Mouse (Mus musculus) MEL (cell line): ENCODE data around the gene Mapk8ip3. TPM values are rescaled to one million over a fixed set of nuclear protein-coding genes. Genes with fewer than 3 reads are reported as not detected.

Experiments used
- DNase-seq: peaks from one replicate; pipeline ENCODE4 v3.0.0; 2011; ENCODE audit warnings: low read depth, low spot score
- H3K27ac ChIP-seq: 2 replicates; pipeline ENCODE4 v1.5.1; 2012; ENCODE audit warnings: low read depth, mild to moderate bottlenecking, control low read depth, low read length, moderate library complexity; ENCODE audit not compliant: control insufficient read depth
- H3K27me3 ChIP-seq, 2 experiments: fragments of 150-350 bp in 1 of 2; sonication (generic) in 1 of 2; 2 replicates each; pipeline ENCODE4 v1.6.1; 2012; ENCODE audit warnings: low read length in 2 of 2, mild to moderate bottlenecking in 2 of 2, improper control_type of control experiment in 1 of 2, moderate library complexity in 1 of 2; ENCODE audit not compliant: insufficient read depth in 2 of 2, control insufficient read depth in 1 of 2
- H3K36me3 ChIP-seq, 2 experiments: 2 replicates each; pipeline ENCODE4 v1.6.1; 2012 to 2014; ENCODE audit warnings: low read length in 2 of 2, improper control_type of control experiment in 1 of 2, inconsistent platforms in 1 of 2, mild to moderate bottlenecking in 1 of 2; ENCODE audit not compliant: insufficient read depth in 2 of 2, control insufficient read depth in 1 of 2
- H3K4me1 ChIP-seq, 2 experiments: fragments of 150-350 bp in 1 of 2; sonication (generic) in 1 of 2; 2 replicates each; pipeline ENCODE4 v1.6.1; 2012; ENCODE audit warnings: low read length in 2 of 2, improper control_type of control experiment in 1 of 2, mild to moderate bottlenecking in 1 of 2; ENCODE audit not compliant: insufficient read depth in 2 of 2, control insufficient read depth in 1 of 2
- H3K4me3 ChIP-seq, 2 experiments: fragments of 150-350 bp in 1 of 2; sonication (generic) in 1 of 2; 2 replicates each; pipeline ENCODE4 v1.5.1; 2012; ENCODE audit warnings: low read depth in 2 of 2, low read length in 2 of 2, mild to moderate bottlenecking in 2 of 2, moderate library complexity in 2 of 2, control low read depth in 1 of 2, improper control_type of control experiment in 1 of 2; ENCODE audit not compliant: control insufficient read depth in 1 of 2, insufficient read depth in 1 of 2
- H3K79me2 ChIP-seq: 2 replicates; pipeline ENCODE4 v1.6.1; 2012; ENCODE audit warnings: mild to moderate bottlenecking, low read length, moderate library complexity; ENCODE audit not compliant: control insufficient read depth, poor library complexity, insufficient read depth
- H3K9ac ChIP-seq: 2 replicates; pipeline ENCODE4 v1.6.1; 2012; ENCODE audit warnings: low read depth, mild to moderate bottlenecking, control low read depth, low read length, moderate library complexity; ENCODE audit not compliant: control insufficient read depth, poor library complexity, severe bottlenecking
- H3K9me3 ChIP-seq: fragments of 150-350 bp; sonication (generic); replicated peaks from 2 replicates; pipeline ENCODE4 v1.6.1; 2012; ENCODE audit warnings: mild to moderate bottlenecking, low read length, improper control_type of control experiment, moderate library complexity; ENCODE audit not compliant: insufficient read depth
- BHLHE40 ChIP-seq: IDR thresholded peaks from 2 replicates; pipeline ENCODE4 v1.6.1; 2012; ENCODE audit warnings: low read depth, mild to moderate bottlenecking, inconsistent platforms, low read length, improper control_type of control experiment, borderline replicate concordance
- CHD1 ChIP-seq: IDR thresholded peaks from 2 replicates; pipeline ENCODE4 v1.6.1; 2012; ENCODE audit warnings: low read depth, mild to moderate bottlenecking, inconsistent platforms, low read length, improper control_type of control experiment
- CTCF ChIP-seq, 3 experiments: IDR thresholded peaks in 2 of 3; conservative IDR thresholded peaks in 1 of 3; 2 replicates each; pipeline ENCODE4 v1.5.1; 2011 to 2012; ENCODE audit warnings: low read length in 3 of 3, low read depth in 2 of 3, mild to moderate bottlenecking in 2 of 3, improper control_type of control experiment in 1 of 3, inconsistent platforms in 1 of 3, mixed read lengths in 1 of 3, moderate library complexity in 1 of 3; ENCODE audit not compliant: control insufficient read depth in 1 of 3, insufficient read depth in 1 of 3, poor library complexity in 1 of 3, severe bottlenecking in 1 of 3
- E2F4 ChIP-seq: IDR thresholded peaks from 2 replicates; pipeline ENCODE4 v1.6.1; 2011; ENCODE audit warnings: low read depth, low read length, improper control_type of control experiment, borderline replicate concordance
- ETS1 ChIP-seq: IDR thresholded peaks from 2 replicates; pipeline ENCODE4 v1.6.1; 2012; ENCODE audit warnings: low read depth, mild to moderate bottlenecking, inconsistent platforms, low read length, improper control_type of control experiment, moderate library complexity
- GABPA ChIP-seq: IDR thresholded peaks from 2 replicates; pipeline ENCODE4 v1.6.1; 2012; ENCODE audit warnings: low read depth, mild to moderate bottlenecking, inconsistent platforms, low read length, improper control_type of control experiment, moderate library complexity
- HCFC1 ChIP-seq: IDR thresholded peaks from 2 replicates; pipeline ENCODE4 v1.6.1; 2012; ENCODE audit warnings: low read depth, mild to moderate bottlenecking, inconsistent platforms, low read length, improper control_type of control experiment, moderate library complexity
- KAT2A ChIP-seq: conservative IDR thresholded peaks from 2 replicates; pipeline ENCODE4 v1.6.1; 2012; ENCODE audit warnings: low read depth, low read length, improper control_type of control experiment, inconsistent platforms
- MAZ ChIP-seq: IDR thresholded peaks from 2 replicates; pipeline ENCODE4 v1.6.1; 2012; ENCODE audit warnings: low read depth, mild to moderate bottlenecking, inconsistent platforms, low read length, improper control_type of control experiment
- MEF2A ChIP-seq: IDR thresholded peaks from 2 replicates; pipeline ENCODE4 v1.6.1; 2014; ENCODE audit warnings: low read depth, mild to moderate bottlenecking, inconsistent platforms, low read length, improper control_type of control experiment; ENCODE audit not compliant: poor library complexity, insufficient replicate concordance, severe bottlenecking; ENCODE audit errors: extremely low read depth
- MYB ChIP-seq: IDR thresholded peaks from 2 replicates; pipeline ENCODE4 v1.6.1; 2011; ENCODE audit warnings: mild to moderate bottlenecking, low read depth, low read length, improper control_type of control experiment
- MYC ChIP-seq: IDR thresholded peaks from 2 replicates; pipeline ENCODE4 v1.6.1; 2011; ENCODE audit warnings: low read depth, mild to moderate bottlenecking, low read length, improper control_type of control experiment, moderate library complexity
- NRF1 ChIP-seq: IDR thresholded peaks from 2 replicates; pipeline ENCODE4 v1.6.1; 2014; ENCODE audit warnings: low read depth, mild to moderate bottlenecking, inconsistent platforms, low read length, improper control_type of control experiment, moderate library complexity; ENCODE audit not compliant: poor library complexity, insufficient read depth, severe bottlenecking
- POLR2A ChIP-seq, 2 experiments: IDR thresholded peaks; 2 replicates each; pipeline ENCODE4 v1.6.1; 2011 to 2012; ENCODE audit warnings: low read length in 2 of 2, mild to moderate bottlenecking in 2 of 2, control low read depth in 1 of 2, improper control_type of control experiment in 1 of 2, low read depth in 1 of 2, moderate library complexity in 1 of 2; ENCODE audit not compliant: control insufficient read depth in 1 of 2, insufficient read depth in 1 of 2, poor library complexity in 1 of 2
- POLR2AphosphoS5 ChIP-seq: IDR thresholded peaks from 2 replicates; pipeline ENCODE4 v1.6.1; 2012; ENCODE audit warnings: low read depth, borderline replicate concordance, mild to moderate bottlenecking, inconsistent platforms, low read length, moderate library complexity, mixed read lengths
- RAD21 ChIP-seq: IDR thresholded peaks from 2 replicates; pipeline ENCODE4 v1.6.1; 2011; ENCODE audit warnings: mild to moderate bottlenecking, low read depth, low read length, improper control_type of control experiment
- RCOR1 ChIP-seq: IDR thresholded peaks from 2 replicates; pipeline ENCODE4 v1.6.1; 2012; ENCODE audit warnings: low read depth, mild to moderate bottlenecking, inconsistent platforms, low read length, improper control_type of control experiment
- SIN3A ChIP-seq: IDR thresholded peaks from 2 replicates; pipeline ENCODE4 v1.6.1; 2012; ENCODE audit warnings: low read length, improper control_type of control experiment, inconsistent platforms
- SMC3 ChIP-seq: IDR thresholded peaks from 2 replicates; pipeline ENCODE4 v1.6.1; 2011; ENCODE audit warnings: low read depth, low read length, improper control_type of control experiment
- TAL1 ChIP-seq: IDR thresholded peaks from 2 replicates; pipeline ENCODE4 v1.6.1; 2012; ENCODE audit warnings: mild to moderate bottlenecking, inconsistent platforms, low read length, moderate library complexity, mixed read lengths
- TBP ChIP-seq: IDR thresholded peaks from 2 replicates; pipeline ENCODE4 v1.8.0; 2011; ENCODE audit warnings: low read depth, low read length, improper control_type of control experiment
- TCF12 ChIP-seq: IDR thresholded peaks from 2 replicates; pipeline ENCODE4 v1.6.1; 2014; ENCODE audit warnings: low read depth, mild to moderate bottlenecking, inconsistent platforms, low read length, improper control_type of control experiment, moderate library complexity
- UBTF ChIP-seq: IDR thresholded peaks from 2 replicates; pipeline ENCODE4 v1.6.1; 2012; ENCODE audit warnings: low read depth, mild to moderate bottlenecking, inconsistent platforms, low read length, improper control_type of control experiment, moderate library complexity, borderline replicate concordance; ENCODE audit not compliant: insufficient read depth
- USF1 ChIP-seq: IDR thresholded peaks from 2 replicates; pipeline ENCODE4 v1.6.1; 2014; ENCODE audit warnings: low read depth, mild to moderate bottlenecking, inconsistent platforms, low read length, improper control_type of control experiment, moderate library complexity
- USF2 ChIP-seq, 2 experiments: IDR thresholded peaks; 2 replicates each; pipeline ENCODE4 v1.6.1; 2011 to 2012; ENCODE audit warnings: improper control_type of control experiment in 2 of 2, low read length in 2 of 2, borderline replicate concordance in 1 of 2, inconsistent platforms in 1 of 2, low read depth in 1 of 2, mild to moderate bottlenecking in 1 of 2; ENCODE audit not compliant: insufficient read depth in 1 of 2
- ZC3H11A ChIP-seq: IDR thresholded peaks from 2 replicates; pipeline ENCODE4 v1.6.1; 2012; ENCODE audit warnings: low read depth, mild to moderate bottlenecking, inconsistent platforms, low read length, improper control_type of control experiment
- ZMIZ1 ChIP-seq: IDR thresholded peaks from 2 replicates; pipeline ENCODE4 v1.6.1; 2012; ENCODE audit warnings: low read depth, mild to moderate bottlenecking, inconsistent platforms, low read length, improper control_type of control experiment, moderate library complexity
- polyA plus RNA-seq, 2 experiments: library from polyadenylated mRNA; stranded (reverse) in 1 of 2; unstranded in 1 of 2; fragments of >175 nt in 1 of 2; fragments of >200 nt in 1 of 2; gene quantifications; 2 replicates each; pipeline versions ENCODE4 v1.2.1 to v1.2.4; 2012; ENCODE audit warnings: low replicate concordance in 2 of 2, low read depth in 1 of 2; ENCODE audit not compliant: insufficient read length in 2 of 2, insufficient read depth in 1 of 2, missing spikeins in 1 of 2
- total RNA-seq: library from RNA; depleted of rRNA; stranded (reverse); fragments of 300-350 nt; gene quantifications from 2 replicates; pipeline ENCODE4 v1.2.3, GENCODE M21; 2012

Mapk8ip3 gene
- total and polyA plus RNA-seq, 3 experiments: 22.8 to 44.5 TPM; not detected in 1

GRCm38 (mm10) chr17:24874989-24875388 lies 61.8 kb downstream of the Mapk8ip3 start:
- Histone ChIP-seq H3K4me3 (no peak overlapping the region), H3K36me3 (no peaks in the 10 kb centered on the region), H3K4me1 (no peaks in the 10 kb centered on the region), H3K79me2 (no peaks in the 10 kb centered on the region), H3K9ac (no peak overlapping the region), H3K27ac (no peak overlapping the region), H3K9me3 (no peaks in the 10 kb centered on the region), H3K27me3 (peaks cover 1 to 2% of the 10 kb centered on the region in 2 experiments; a peak in 3 of 4 replicates)
- TF ChIP-seq ZC3H11A (no peak), SIN3A (no peak), HCFC1 (no peak), UBTF (no peak), NRF1 (no peak), USF1 (no peak), GABPA (no peak), CTCF (IDR thresholded peaks at IDR 0.05 in 2 of 3, conservative IDR thresholded peaks at IDR 0.05 in 1 of 3; ENCODE audit: control insufficient read depth in 1 of 3, insufficient read depth in 1 of 3, low read depth in 2 of 3, low read length in 3 of 3, poor library complexity in 1 of 3, severe bottlenecking in 1 of 3) (no peak), MAZ (no peak), TAL1 (no peak), ETS1 (no peak), USF2 (IDR thresholded peaks at IDR 0.05; ENCODE audit: borderline replicate concordance in 1 of 2, insufficient read depth in 1 of 2, low read depth in 1 of 2, low read length in 2 of 2) (no peak), ZMIZ1 (no peak), RAD21 (no peak), TBP (no peak), BHLHE40 (no peak), POLR2AphosphoS5 (no peak), RCOR1 (no peak)
- no peak for DNase-seq

- H3K4me1 ChIP-seq: no peaks in the 10 kb centered on the region
- TF ChIP-seq ETS1 (no peak), SMC3 (no peak), TCF12 (no peak), MYC (no peak), POLR2A (IDR thresholded peaks at IDR 0.05; ENCODE audit: control insufficient read depth in 1 of 2, insufficient read depth in 1 of 2, low read depth in 1 of 2, low read length in 2 of 2, poor library complexity in 1 of 2) (no peak), MEF2A (no peak), E2F4 (no peak), CHD1 (no peak), MYB (no peak), GABPA (no peak), RCOR1 (no peak), ZC3H11A (no peak), KAT2A (no peak)
- H3K27ac ChIP-seq: no peak overlapping the region
These were observed 62.4 kb downstream of the Mapk8ip3 start for GRCm38 (mm10) chr17:24874405-24874745.

More at GRCm38 (mm10) chr17:24874405-24874745, 62.4 kb downstream of the Mapk8ip3 start:
- no peak for DNase-seq
- Histone ChIP-seq H3K4me3 (no peak overlapping the region), H3K79me2 (no peaks in the 10 kb centered on the region), H3K36me3 (no peaks in the 10 kb centered on the region), H3K27me3 (peaks cover 1 to 2% of the 10 kb centered on the region in 2 experiments; a peak in 3 of 4 replicates), H3K9me3 (no peaks in the 10 kb centered on the region), H3K9ac (no peak overlapping the region)
